Mouse (Mus musculus) gastrocnemius, postnatal 10 days (tissue): ENCODE measurements around the gene Dolk. TPM values are rescaled to one million over a fixed set of nuclear protein-coding genes. Genes with fewer than 3 reads are reported as not detected.

Source experiments
- DNase-seq: peaks from one replicate; pipeline ENCODE4 v3.0.0; 2021; ENCODE audit warnings: mixed read lengths
- total RNA-seq, 2 experiments: library from RNA; stranded (reverse); gene quantifications; 2 replicates each; pipeline ENCODE4 v1.2.3; 2021

Dolk gene
- total RNA-seq, 2 experiments from 2014 or later = 17.3 to 18.3 TPM

DNA sequence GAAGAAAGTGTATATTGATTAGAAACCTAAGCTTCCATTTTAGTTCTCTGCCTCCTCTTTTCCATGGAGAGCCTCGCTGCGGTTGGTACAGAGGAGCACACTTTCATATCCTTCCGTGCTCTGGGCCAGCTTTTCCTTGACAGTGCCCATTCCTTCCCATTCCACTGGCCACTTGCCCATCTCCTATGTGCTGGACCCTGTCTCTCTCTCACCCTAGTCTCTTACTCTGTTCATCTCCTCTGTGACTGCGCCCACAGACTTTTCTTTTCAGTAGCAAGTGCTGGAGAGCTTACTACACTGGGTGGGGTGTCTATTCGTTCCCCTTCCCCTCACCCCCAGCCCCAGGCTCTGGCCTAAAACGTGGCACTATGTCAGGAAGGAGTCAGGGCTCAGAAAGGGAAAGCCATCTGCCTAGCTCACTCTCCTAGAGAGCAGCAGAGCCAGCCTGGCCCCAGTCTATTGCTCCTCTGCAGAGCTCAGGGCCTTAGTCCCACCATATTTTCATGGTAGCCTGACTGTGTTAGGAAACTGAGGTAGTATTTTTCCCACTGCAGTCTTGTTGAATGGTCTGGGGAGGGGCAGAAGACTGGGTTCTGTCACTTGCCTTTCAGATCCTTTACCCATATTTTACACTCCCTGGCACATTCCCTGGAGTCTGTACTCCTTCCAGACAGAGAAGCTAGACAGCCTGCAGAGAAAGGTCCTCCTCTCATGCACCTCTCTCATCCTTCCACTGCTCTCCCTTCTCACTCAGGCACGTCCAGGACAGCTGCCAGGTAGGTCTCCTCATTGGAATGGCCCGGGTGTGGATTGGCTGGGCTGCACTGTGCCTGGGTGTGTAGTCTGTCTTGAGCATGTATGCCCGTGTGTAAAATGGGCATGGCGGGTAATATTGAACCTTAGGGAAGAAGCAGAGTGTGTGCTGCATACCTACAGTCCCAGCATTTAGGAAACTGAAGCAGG, 35.7 kb downstream of the Dolk start:
- no peak for DNase-seq

DNA sequence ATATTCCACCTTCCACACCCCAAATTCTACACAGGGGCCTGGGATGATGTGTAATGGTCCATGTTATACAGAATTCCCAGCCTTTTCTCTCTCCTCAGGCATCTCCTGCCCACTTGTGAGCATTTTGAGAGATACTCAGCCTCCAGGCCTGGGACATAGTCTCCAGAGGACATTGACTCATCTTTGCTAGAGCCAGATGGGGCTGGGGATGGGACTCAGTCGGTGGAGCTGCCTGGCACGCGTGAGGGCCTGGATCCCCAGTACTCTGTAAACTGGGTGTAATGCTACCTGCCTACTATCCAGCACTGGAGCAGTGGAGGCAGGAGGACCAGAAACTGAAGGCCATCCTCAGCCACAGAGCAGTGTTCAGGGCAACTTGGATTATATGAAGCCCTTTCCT, 37.0 kb downstream of the Dolk start:
- DNase-seq = no peak

DNA sequence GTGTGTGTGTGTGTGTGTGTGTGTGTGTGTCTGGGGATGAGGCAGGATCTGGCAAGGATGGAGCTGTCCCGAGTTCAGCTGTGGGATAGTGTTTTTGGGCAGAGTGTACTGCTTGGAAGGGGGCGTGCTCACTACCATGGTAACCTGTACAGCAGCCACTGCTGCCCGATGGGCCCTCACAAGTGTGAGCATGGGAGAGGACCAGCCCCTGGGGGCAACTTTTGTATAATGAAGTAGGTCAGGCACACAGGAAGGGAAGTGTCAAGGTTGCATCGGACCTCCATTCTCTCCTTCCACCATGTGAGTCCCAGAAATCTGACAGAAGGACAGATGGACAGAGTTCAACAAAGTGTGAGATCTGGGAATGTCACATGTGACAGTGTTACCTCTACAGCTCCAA, 38.5 kb downstream of the Dolk start:
- DNase-seq = no peak

DNA sequence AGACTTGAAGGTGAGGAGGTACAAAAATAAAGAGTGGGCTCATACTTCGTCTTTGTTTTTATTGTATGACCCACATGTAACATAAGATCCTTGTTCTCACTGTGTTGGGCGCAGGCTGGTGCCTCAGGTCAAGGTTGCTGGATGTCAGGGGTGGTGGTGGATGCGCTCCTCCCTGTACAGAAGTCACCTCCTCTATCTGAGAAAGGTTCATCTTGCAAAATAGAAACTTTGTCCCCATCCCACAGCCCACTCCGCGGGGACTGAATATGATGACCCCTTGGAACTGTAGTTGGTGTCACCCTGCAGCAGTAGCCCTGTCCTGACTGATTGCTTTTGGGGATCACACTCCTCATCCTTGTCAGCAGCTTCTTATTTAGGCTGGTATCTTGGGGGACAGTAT, 39.1 kb downstream of the Dolk start:
- no peak for DNase-seq

DNA sequence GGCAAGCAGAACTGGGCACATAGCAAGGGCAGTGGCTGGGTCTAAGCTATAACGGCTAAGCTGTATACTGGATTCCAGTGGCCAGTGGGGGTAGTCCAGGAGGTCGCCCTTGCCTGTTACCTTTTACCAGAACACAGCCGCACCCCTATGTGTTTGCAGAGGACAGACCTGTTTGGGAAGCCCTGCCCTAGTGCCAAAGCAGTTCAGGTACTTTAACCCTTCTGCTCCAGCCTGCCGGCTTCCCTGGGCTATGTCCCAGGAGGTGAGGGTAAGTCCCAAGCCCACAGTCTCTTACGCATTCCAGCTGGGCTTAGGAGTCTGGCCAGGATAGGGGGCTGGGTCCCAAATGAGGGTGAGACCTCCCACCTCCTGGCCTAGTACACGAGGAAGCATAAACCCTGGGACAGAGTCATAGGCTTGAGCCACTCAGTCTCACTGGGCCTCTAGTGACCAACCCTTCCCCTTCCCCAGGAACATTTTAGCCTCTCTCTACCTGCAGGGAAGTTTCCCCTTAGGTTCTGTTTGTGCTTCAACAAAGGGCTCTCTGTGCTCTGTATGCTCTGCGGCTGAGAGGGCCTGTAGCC, 41.4 kb downstream of the Dolk start:
- no peak for DNase-seq

DNA sequence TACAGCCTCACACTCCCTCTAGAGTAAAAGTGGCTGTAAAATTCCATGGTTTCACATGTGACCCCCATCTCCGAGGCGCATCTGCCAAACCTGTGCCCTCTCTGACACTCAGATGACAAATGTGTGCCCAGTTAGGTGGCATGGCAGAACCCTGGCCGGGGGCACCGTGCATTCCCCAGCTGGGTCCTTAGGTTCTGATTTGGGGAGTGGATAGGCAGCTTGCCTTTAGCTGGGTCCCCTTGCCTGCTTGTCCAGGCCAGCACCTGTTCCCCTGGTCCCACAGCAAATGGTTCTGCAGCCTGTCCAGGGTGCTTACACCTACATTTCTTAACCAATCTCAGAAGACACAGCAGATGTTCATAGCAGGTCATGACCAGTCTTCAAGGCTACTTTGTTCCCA, 42.7 kb downstream of the Dolk start:
- DNase-seq = no peak

DNA sequence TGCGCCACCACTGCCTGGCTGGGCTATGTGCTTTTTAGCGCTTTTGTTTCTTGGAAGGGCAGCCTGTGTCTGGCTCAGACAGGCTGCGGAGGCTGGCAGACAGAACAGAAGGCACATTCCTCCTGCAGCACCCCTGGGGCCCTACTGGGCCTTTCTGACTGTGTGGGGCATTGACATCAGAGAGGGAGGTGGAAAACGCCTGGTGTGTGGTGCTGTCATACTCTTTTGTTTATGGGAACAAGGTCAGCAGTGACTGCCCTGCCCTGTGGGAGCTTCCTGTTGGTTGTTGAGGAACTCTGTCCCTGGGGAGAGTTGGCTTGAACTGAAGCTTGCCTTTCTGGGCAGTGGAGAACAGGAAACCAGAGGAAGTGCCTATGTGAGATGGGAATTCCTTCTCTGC, 43.6 kb downstream of the Dolk start:
- DNase-seq = no peak

DNA sequence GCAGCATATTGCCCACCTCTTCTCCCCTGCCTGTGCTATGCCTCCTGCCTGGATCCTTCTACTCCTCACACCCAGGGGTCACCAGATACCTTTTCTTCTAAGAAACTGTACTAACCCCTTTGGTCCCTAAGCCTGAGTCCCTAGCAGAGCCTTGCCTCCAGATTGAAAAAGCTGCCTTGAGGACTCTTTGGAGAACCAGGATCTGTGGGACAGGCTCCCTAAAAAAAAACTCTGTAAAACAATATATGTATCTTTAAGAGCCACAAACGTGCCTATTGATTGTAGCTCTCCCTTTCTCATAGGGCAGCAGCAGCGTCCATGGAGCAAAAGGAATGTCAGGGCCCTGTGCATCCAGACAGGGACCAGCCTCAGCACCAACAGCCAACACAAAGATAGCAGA, 45.9 kb downstream of the Dolk start, which contains the start of gene Gm28035:
Gene Gm28035 (plus strand): TSS at position 301 of the 400 bp plus-strand sequence.
- no peak for DNase-seq

DNA sequence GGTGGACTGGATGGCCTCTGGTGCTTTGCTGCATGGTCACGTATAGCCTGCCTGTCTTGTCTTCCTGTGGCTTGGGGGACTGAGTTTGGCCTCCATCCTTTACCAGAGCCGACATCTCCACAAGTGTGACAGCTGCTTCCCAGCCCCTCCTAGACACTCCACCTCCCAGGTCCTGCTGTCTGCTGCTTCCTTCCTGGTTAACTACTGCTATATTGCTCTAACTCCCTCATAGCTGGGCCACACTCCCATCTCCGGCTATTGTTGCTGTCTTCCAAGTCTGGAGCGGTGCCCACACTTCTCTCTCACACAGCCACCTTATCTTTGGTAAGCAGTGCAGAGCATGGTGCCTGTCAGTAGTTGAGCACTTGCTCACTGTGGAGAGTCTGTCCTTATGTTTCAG, 46.4 kb downstream of the Dolk start:
- no peak for DNase-seq

DNA sequence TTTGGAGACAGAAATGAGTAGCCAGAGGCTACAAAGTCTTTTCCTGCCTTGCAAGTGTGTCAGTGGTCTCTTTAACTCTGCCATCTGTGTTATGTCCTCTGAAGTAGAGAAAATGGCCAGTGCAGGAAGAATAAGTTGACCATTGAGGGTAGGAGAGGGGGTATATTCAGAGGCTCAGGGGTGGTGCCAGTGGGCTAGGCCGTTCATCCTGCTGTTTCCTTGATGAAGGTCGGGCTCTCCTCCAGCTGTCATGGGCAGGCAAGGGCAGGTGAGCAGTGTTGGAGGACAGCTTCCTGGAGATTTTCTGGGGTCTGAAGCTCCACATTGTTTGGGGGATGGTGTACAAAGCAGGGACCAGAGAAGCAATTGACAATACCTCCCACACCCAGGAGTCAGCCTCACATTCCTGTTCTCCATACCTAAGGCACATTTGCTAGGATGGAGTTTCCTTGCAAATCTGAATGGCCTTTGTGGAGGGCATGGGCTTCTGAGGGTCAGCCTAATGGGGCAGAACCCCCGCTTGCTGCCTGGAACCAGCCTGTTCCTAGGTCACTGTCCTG, 47.1 kb downstream of the Dolk start:
- no peak for DNase-seq

DNA sequence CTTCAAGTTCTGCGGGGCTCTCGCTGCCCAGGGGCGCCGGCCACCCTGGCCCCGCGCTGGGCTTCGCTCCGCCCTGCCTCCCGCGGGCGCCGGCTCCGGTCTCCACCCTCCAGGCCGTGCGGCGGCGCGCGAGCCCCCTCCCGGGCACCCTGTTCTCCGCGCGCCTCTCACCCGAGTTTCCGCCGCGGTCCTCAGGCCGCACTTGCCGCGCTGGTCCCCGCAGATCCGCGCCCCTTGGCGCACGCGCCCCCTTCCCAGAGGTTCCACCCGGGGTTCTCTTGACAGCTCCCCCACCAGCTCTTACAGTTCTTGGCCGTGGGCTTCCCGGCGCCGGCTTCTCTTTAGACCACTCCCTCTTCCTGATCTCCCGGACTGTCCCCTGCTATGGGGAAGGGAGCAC, 48.3 kb downstream of the Dolk start:
- DNase-seq = peak; percentile 78

DNA sequence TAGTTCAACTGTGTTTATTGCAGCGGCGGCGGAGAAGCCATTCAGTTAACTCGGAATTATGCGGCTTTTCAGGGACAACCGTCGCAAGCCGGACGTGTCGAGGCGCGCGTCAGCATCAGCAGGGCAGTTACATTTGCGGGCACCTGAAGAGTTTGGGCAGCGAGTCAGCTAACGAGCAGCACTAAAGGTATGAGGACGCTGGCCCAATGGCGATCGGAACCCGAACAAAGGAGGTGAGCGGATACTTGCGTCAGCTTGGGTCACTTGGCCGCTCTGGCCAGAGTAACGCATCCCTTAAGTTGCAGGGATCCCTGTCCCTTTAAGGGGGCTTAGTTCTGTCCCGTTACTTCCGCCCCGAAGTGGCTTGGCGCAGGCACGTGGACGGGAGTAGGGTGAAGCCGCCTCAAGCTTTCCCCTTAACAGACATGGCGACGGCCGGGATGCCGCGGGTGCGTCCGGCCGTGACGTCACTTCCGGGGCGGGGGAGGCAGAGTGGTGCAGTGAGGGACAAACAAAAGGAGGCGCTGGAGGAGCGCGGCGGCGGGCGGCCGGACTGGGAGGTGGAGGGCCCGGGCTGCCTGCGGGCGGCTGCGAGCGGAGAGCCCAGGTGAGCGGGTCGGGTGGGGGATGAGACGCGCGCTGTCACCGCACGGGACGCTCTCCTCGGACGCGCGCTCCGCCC, 48.8 kb downstream of the Dolk start, which contains the start of gene Lrrc8a:
Gene Lrrc8a (plus strand): TSS at position 517 of the 682 bp plus-strand sequence.
- peak; percentile 100 for DNase-seq

DNA sequence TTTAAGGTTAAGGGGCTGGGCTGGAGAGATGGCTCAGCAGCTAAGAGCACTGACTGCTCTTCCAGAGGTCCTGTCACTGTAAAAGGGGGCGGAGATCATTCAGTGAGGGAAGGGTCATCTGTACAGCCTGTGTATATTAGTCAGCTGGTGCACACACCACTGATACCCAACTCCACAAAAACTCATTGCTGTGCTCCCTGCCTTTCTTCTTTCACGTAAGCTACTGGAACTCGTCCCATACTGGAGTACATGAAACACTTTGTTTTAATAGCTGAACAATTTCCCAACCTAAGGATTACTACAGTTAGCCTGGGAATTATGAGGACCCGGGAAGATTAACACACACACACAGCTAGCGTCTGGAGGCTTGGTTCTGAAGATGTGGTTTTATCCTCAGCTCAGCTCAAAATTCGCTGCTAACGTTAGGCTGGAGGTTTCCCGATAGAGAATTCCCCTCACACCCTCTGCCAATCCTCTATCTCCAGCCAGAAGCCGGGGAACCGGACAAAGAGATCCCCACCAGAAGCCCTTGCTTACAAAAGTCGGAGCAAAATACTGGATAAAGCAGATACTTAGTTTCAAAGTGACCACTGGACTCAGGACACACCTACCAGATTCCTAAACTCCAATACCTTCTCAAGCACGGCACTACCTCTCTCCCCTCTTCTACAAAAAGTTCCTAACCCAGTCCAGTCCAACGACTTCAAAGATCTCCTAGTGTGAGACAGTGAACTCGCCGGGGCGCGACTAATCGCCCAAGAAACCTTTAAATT, 49.5 kb downstream of the Dolk start:
- no peak for DNase-seq

DNA sequence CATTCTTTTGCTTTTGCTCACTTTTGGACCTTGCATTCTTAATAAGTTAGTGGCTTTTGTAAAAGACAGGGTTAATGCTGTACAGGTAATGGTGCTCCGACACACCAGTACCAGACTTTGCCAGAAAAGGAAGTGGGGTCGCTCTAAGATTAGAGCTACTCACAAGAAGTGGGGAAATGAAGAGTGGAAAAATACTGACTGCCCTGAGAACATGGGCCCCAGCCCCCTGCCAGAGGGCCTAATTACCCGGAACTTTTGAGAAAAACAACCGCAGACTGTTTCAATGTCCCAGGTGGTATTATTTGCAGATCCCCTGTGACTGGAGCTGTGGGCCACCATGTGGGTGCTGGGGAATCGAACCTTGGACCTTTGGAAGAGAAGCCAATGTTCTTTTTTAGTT, 50.5 kb downstream of the Dolk start:
- no peak for DNase-seq

Other genes starting within 250 kb of the Dolk start
- gene Wdr34, start 237.5 kb downstream of the Dolk start, total RNA-seq = 1 to 10 TPM; 4.7 to 5.4 TPM
- gene Set, start 229.0 kb downstream of the Dolk start, total RNA-seq = 100 to 1,000 TPM; 128 to 134 TPM
- 1 to 10 TPM; 4.5 to 8.3 TPM for gene Pkn3, start 208.7 kb downstream of the Dolk start, total RNA-seq
- gene Zdhhc12, start 192.7 kb downstream of the Dolk start, total RNA-seq = 1 to 10 TPM; 3.4 to 4.2 TPM
- 10 to 100 TPM; 18.9 to 21.7 TPM for gene Zer1, start 161.7 kb downstream of the Dolk start, total RNA-seq
- 10 to 100 TPM; 14.0 to 18.0 TPM for gene Tbc1d13, start 152.6 kb downstream of the Dolk start, total RNA-seq
- 10 to 100 TPM; 31.1 to 36.6 TPM for gene Endog, start 114.8 kb downstream of the Dolk start, total RNA-seq
- gene Spout1, start 107.9 kb downstream of the Dolk start, total RNA-seq = 1 to 10 TPM; 7.4 to 7.6 TPM
- 10 to 100 TPM; 13.6 to 16.0 TPM for gene Kyat1, start 80.5 kb downstream of the Dolk start, total RNA-seq
- gene Lrrc8a, start 48.6 kb downstream of the Dolk start, total RNA-seq = 10 to 100 TPM; 21.2 to 22.1 TPM
- gene Gm28035, start 45.8 kb downstream of the Dolk start, total RNA-seq = under 1 TPM; 0.42 to 0.86 TPM
- gene Phyhd1, start 20.1 kb downstream of the Dolk start, total RNA-seq = 10 to 100 TPM; 11.3 to 12.4 TPM
- not detected for gene Gm28038, start 5.3 kb downstream of the Dolk start, total RNA-seq
- gene Nup188, start 63 bp upstream of the Dolk start, total RNA-seq = 10 to 100 TPM; 15.9 to 18.1 TPM
- 10 to 100 TPM; 32.2 to 37.9 TPM for gene Sh3glb2, start 73.0 kb upstream of the Dolk start, total RNA-seq
- gene Miga2, start 77.9 kb upstream of the Dolk start, total RNA-seq = 10 to 100 TPM; 19.4 to 31.1 TPM
- gene Dolpp1, start 105.9 kb upstream of the Dolk start, total RNA-seq = 10 to 100 TPM; 10.9 to 14.3 TPM
- 100 to 1,000 TPM; 228 to 262 TPM for gene Crat, start 129.5 kb upstream of the Dolk start, total RNA-seq
- 100 to 1,000 TPM in 1 of 2 experiments, 10 to 100 TPM in 1; 95.1 to 101 TPM for gene Ptpa, start 129.7 kb upstream of the Dolk start, total RNA-seq
- gene Ier5l, start 187.9 kb upstream of the Dolk start, total RNA-seq = 1 to 10 TPM; 4.8 to 7.4 TPM